Mouse (Mus musculus) urinary bladder, postnatal 36 days (tissue): ENCODE data around the gene Cubn.

Experiments used
- DNase-seq, 2 experiments: peaks; one replicate each; pipeline ENCODE4 v3.0.0; 2022; ENCODE audit warnings: low spot score in 2 of 2, mixed read lengths in 1 of 2

Gene Cubn

DNA sequence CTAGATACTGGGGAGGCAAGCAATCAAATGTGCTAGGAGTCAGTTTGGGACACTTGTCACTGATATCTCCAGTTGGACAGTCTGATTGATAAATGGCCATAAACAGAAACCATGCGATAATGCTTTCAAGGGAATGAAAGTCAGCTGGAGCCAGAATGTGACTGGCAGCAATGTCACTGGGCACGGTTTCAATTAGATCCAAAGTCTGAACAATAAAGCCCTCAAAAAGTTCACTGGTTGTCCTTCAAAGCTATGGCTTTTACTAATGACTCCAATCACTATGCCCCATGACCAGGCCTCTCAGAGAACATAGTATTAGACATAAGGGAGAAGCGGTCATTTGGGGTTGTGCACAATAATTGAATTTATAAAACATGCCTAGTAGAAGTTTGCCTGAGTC is 7.0 kb downstream of the Cubn start:
- DNase-seq: peak in 1 of 2 experiments; percentile 5

DNA sequence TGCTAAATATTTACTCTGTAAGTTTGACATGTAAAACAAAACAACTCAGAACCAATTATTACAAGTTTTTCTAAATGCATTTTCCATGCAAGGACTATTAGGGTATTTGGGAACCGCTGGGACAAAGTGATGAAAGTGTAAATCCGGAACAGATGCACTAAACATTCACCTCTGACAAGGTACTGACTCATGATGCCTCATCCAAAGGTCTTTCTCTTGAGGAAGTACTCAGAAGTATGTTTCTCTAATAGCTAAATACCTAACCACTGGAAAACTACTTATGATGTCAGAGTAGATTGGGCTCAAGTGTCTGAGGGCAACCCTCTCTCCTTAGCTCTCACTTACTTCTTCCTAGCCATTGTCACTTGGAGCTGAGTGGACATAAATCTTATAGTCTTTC is 10.9 kb downstream of the Cubn start:
- no peak for DNase-seq

DNA sequence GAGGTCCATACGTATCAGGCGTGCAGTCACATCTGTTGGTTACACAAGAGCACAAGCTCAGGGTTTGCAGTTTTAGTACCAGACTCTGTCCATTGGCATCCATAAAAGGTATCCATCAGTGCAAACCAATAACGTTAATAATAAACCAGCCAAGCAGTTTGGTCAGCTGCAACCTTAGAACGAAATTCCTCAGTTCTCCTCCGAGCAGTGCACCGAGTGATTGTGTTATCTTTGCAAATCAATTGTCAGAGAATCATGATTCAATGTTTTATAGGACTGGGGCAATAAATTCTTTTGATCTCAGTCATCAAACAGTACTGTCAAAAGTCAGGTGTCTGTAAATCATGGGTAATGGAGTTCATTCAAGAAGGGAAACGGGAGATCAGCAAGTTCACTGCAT is 12.4 kb downstream of the Cubn start:
- DNase-seq: no peak

DNA sequence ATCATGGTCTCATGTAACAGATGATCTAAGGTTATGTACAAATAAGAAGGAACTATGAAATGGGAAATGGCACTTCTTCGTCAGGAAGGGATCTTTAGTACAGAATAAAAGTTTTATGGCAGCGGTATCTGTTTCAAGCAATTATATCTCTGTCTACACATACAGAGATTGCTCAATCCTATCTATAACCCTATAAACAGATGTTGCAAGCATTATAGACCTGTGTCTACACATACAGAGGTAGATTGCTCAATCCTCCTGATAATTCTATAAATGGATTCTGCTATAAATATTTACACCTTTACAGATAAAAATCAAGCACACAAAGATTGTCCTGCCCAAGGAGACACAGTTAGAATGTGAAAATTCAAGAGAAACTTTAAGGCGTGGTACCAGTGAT is 21.5 kb downstream of the Cubn start:
- no peak for DNase-seq

DNA sequence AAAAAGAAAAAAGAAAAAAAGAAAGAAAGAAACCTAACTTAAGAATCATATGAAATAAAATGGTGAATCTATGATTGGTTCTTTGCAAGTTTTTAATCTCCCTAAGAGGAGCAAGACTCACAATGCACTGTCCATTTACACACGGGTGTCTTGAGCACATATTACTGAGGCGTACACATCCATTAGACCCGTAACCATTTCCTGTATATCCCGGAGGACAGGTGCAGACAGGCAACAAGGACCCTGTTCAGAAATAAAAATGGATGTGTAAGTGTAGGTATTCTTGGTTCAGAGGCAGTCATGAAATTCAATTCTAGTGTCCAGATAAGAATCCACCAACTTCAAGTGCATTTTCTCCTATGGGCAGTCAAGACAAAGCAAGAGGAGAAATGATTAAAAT is 22.0 kb downstream of the Cubn start:
- no peak for DNase-seq

DNA sequence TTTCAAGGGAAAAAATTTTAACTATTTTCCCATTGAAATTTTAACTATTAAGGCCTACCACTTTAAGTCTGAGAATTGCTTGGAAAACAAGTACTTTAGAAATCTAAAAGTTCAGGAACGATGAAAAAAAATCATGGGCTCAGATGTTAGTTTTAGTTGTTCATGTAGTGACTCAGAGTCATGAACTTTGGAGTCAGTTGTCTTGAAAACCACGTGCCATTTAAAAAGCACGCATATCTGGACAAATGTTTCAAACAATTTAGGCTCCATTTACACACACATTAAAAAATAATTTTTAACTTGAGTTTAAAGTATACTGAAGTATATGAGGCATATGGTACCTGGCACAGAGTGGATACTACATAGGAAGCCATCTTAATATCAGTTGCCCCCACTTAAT is 24.9 kb downstream of the Cubn start:
- DNase-seq: no peak

DNA sequence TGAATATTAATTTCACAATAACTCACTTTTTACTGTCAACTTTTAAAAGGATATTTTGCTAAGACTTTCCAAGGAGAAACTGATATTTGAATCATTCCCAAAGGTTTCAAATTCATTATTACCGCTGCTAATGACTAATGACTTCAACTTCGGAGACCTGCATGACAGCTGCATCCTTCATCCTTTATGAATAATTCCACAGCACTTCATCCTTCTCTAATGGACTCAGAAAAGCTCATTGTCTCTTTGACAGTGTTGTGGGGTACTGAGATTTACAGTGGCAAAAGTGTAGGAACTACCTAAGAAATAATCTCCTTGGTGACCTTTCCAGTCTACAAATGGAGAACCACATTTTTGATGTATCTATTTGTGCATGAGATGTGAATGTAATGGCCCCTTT is 33.5 kb downstream of the Cubn start:
- DNase-seq: no peak

- no peak for DNase-seq
These were observed 34.8 kb downstream of the Cubn start for GRCm38 (mm10) chr2:13456821-13457220.

GRCm38 (mm10) chr2:13451495-13452491 is 39.8 kb downstream of the Cubn start:
- no peak for DNase-seq

- no peak for DNase-seq
These were observed 40.7 kb downstream of the Cubn start for GRCm38 (mm10) chr2:13450895-13451294.

DNA sequence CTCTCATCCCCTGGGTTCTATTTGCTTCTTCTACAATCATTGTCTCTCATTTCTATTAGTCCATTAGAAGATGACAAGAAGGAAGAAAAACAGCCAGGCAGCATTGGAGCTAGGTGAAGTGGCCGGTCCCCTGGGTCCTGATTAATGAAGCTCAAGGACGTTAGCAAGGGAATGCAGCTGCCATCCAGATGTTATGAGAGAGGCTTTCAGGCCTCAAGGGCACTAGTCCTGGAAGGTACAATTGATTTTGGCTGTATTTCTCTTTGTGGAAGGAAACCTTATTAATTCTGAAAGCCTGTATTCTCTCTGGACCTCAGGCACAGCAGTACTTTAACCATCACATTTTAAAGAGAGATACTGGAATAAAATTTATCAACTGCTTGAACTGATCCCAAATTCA is 41.1 kb downstream of the Cubn start:
- no peak for DNase-seq

GRCm38 (mm10) chr2:13445156-13445555 is 46.5 kb downstream of the Cubn start:
- no peak for DNase-seq

DNA sequence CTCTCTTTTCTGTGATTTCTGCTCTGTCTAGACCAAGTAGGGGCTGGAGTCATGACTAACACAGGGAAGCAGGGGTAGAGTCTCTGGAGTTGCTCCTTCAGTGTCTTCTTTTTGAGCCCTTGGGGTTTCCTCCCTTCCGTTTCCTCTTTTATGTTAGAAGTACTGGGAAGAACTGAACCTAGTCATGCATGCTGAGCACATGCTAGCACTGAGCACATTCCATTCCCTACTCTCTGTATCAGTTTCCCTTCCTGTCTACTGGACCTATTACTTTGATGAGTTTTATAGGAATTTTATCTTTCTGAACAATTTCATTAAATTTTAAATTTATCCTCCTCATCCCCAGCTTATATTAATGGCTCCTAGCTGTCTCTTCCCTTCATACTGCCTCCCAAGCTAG is 52.6 kb downstream of the Cubn start:
- no peak for DNase-seq

DNA sequence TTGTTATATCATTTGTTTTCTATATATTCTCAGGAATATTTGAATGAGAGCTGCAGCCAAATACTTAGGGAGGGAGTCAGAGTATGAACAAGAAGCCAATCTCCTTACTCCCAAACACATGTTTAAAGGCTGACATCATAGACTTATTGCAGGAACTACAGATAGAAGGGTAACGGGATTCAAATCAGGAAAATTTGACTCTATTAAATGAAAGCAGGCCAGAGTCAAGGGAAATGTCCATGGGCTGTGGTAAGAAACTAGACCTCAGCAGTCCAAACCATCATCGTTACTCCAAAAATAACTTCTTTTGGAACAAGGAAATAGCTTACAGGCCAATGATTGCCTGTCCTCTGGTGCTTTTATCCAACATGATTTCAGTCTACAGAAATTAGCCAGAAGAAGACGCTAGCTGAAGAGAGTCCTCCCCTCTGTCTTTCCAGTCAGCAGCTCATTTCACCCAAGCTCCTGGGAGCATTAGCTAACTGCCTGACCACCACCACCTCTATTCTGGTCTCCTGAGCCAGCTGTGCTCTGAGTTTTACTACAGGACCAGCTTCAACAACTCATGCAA is 53.3 kb downstream of the Cubn start:
- no peak for DNase-seq

- DNase-seq: no peak
These were observed 59.6 kb downstream of the Cubn start for GRCm38 (mm10) chr2:13432002-13432401.

DNA sequence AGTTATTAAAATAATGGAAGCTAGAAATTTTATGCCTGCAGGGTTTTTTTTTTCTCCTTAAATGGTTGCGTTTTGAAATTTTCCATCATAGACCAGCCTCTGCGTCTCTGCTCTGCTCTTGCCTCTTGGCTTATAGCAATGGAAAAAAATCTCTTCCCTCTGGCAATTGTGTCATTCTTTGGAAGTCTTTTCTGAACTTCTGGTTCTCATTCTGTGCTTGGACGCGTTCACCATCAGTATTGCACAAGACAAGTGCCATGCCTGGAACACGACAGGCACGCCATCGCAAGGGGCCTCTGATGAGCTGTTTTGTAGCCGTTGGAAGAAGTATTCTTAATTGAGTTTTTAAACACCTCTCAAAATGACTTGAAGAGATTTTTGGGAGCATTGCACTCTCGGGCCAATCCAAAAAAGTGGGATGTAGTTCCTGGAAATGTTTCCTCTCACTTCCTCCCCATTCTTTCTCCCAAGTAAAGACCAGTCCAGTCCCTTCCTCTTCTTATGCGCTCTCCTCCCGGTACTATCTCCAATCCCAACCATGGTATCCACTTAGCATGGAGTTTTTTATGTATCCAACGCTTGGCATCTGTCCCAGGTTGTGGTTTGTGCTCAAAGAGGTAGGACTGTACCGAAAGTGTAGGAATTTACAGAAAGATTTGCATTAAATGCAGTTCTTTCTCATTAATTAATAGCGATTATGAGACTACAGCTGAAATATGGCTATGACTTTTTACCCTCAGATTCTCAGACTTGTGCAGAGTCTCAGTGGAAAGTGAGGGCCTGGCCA is 69.4 kb downstream of the Cubn start:
- peak in 1 of 2 experiments; percentile 57 for DNase-seq

DNA sequence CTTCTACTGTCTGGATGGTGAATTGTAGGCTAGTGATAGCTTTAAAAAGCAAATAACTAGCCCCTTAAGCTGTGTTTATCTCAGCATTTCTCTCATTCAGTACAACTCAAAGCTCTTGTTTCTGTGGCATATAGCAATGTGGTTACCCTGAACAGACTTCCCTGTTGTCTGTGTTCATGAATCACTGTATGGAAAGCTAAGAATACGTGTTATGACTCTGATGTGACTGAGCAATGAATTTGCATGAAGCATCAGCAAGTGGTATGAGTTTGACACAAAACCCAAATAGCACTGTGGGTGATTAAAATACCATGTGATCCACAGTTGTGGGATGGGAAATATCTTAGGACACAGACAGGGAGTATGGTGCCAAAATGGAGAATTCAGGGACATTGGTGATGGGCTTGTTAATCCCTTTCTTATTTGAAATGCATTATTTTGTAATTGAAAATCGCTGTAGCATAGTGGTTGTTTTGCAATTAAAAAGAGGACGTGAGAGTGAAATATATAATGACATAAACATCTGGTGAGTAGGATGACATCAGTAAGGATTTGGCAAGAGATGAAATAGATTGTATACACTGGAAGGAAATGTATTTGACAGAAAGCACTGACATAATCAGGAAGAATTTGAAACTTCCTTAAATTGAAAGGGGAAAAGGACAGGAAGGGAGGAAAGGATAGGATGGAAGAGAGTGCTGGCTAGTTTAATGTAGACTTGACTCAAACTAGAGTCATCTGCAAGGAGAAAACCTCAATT is 74.7 kb downstream of the Cubn start:
- no peak for DNase-seq

- peak in 1 of 2 experiments; percentile 50 for DNase-seq
These were observed 78.0 kb downstream of the Cubn start for GRCm38 (mm10) chr2:13413520-13414178.

GRCm38 (mm10) chr2:13410660-13411059 is 81.0 kb downstream of the Cubn start:
- DNase-seq: peak in 1 of 2 experiments; percentile 35

GRCm38 (mm10) chr2:13409767-13410519 is 81.7 kb downstream of the Cubn start:
- DNase-seq: no peak
